Mouse (Mus musculus) cerebellum, postnatal 36 days (tissue): ENCODE data around the gene Bid.
"Not testable (repeated sequence)": the region's sequence is repeated elsewhere in the genome, so short reads cannot be mapped to it uniquely, and the experiment has no call there.

Experiments used
- DNase-seq, 2 experiments: peaks; one replicate each; pipeline ENCODE4 v3.0.0; 2021 to 2022; ENCODE audit warnings: mixed read lengths in 2 of 2

Bid gene

DNA sequence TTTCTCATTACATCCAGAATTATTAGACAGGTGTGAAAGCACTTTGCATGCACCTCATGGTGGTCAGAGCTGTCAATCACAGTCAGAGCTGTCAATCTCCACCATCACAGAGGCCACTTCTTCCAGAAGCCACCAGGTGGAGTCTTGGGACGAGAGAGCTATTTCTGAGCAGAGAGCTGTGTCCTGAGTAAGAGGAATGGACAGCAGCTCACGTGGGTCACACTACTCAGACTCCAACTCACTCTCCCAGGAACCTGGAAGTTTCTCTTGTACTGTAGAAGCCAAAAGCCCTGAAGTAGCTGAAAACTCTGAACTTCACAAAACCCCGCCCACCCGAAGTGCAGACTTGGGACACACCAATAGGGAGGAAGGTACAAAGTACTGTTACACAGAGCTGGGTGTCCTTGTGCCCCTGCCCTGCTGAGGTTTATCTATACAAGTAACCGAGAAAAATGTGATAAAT is 13.2 kb downstream of the Bid start:
- DNase-seq = no peak

DNA sequence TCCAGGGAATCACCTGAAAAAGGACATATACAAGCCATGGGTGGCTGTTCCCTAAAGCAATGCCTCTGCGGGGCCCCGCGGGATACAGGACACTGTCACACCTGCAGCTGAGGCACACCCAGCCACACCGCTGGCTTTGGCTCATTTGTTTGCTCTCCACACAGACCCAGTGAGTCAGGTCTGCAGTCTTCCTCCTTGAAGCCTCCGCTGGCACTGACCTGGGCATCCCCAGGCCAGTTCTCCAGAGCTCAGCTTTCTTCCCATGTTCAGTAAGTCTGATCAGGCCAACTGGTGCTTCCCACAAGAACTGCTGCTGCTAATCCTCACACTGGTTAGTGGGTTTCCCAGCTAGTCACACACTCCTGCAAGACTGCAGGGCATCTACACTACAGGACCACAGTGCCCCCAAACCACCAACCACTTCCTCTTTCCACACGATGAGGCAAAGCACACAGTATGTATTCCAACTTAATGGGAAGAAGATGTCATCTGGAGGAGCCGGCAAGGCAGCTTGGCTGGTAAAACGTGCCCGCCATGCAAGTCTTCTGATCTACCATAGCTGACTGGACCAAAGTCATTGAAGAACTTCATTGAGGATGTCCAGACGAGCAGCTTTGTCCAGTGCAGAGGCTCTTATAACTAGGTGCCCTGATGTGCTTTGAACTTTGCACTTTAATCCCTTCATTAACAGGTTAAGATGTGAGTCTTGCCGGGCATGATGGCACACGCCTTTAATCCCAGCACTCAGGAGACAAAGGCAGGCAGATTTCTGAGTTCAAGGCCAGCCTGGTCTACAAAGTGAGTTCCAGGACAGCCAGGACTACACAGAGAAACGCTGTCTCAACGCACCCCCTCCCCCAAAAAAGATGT is 14.6 kb downstream of the Bid start:
- DNase-seq = no peak

DNA sequence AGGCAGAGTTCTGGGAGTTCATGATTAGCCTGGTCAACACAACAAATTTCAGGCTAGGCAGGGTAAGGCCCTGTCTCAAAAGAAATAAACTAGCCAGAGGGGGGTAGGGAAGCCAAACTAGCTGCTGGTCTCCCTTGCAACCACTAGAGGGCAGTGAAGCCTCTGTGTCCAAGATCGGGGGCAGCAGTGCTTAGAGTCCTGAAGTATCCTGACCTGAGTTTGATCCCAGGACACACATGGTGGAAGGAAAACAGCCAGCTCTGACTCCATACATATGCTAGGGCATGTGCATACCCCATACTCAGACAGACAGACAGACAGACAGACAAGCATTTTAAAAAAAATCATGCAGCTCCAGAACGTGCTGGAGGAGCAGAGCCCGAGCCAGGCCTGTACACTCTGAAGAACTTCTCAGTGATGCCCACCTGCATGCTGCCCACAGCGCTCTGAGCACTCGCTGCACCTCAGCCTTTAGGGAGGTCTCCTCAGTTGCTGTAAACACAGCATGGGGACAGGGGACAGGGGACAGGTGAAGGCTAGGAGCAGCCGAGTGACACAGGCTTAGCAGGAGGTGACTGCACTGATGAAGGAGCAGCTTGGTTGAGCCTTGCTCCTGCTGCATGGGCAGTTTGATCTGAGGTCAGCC is 18.3 kb downstream of the Bid start:
- DNase-seq = peak; percentile 33 to 39

DNA sequence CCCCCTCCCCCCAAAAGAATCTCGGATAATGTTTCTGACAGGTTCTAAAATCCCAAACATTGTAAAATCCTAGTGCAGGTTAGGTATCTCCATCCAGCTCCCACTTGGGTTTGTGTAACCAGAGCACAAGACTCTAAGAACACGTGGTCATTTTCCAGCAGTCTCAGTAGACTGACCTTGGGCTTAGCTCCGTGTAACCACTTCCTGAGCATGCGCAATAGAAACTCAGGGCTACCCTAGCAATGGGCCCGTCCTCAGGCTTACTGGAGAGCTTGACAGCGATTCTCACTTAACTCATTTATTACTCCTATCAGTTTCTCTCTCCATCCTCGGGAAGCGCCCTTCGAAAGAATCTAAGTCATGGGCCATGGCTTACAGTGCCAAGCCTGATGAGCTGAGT is 22.1 kb downstream of the Bid start:
- DNase-seq = no peak

DNA sequence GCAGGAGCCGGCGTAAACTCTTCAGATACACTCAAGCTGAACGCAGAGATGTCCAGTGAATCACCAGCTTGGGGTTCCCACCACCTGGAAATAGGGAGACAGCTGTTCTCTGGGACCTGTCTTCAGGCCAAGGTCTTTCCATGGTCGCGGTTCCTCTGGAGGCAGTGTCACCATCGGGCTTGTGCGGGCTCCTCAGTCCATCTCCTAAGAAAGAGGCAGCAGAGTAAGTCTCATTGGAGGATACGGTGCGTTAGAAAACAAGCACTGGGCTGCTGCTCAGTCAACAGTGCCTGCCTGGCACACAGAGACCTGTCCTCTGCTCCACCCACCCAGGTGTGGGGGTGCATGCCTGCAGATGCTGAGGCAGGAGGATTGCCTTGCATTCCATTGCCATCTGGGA is 22.6 kb downstream of the Bid start:
- no peak for DNase-seq

DNA sequence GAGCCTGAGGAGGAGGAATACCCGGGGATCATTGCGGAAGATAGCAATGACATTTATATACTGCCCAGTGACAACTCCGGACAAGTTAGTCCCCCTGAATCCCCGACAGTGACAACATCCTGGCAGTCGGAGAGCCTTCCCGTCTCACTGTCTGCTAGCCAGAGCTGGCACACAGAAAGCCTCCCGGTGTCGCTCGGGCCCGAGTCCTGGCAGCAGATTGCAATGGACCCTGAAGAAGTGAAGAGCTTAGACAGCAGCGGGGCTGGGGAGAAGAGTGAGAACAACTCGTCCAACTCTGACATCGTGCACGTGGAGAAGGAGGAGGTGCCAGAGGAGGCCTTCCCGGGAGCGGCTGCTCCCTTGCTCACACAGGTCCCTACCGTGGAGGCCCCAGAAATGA is 30.0 kb downstream of the Bid start:
- no peak for DNase-seq

DNA sequence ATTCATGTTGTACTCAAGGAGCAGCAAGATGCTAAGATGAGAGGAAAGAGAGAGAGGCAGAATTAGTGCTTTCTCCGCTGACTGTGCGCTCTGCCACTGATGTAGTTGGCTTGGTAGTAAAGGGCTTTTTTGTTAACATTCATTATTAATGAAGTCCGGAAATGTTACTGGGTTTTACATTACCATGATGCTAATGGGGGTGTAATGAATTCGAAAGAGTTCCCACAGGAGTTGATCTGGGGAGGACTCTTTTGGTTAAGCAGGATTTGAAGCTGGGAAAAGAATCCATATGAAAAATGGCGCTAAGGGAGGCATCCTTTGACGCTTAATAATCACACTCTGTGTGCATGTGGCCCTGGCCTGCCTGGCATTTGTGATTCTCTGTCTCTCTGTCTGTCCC is 32.2 kb downstream of the Bid start:
- DNase-seq = no peak

DNA sequence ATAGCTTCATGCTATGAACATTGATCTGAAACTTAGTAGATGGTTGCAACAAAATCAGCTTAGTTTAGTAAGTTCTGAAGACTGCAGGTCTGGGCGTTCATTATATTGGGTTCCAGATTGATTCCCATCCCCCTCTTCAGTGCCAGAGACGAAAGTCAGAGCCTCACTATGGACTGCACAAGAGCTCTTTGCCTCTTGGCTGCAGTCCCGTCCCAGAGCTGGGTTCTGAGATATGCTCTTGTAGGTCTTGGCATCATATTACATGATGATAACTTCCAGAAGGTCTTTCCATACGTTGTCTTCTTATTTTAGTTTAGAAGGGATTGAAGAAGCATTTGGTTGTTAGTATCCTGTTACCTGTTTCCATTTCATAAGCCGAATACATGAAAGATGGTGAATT is 37.6 kb downstream of the Bid start:
- DNase-seq = no peak

DNA sequence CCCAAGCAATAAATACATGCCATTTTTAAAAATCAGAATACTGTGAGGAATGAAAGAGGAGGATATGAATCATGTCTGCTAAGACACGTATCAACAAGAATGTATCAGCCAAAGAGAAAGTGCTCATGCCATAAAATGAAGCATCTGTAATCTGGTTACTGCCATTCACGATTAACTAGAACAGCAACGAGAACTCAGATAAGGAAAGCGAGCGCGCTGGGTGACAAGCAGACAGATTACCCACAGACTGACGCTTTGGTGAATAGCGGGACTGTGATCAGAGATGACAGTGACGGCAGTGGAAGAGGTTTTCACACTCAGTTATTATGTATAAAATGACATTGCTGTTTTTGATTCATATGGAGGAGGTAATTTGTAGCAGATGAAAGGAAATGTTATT is 42.8 kb downstream of the Bid start:
- DNase-seq = no peak

DNA sequence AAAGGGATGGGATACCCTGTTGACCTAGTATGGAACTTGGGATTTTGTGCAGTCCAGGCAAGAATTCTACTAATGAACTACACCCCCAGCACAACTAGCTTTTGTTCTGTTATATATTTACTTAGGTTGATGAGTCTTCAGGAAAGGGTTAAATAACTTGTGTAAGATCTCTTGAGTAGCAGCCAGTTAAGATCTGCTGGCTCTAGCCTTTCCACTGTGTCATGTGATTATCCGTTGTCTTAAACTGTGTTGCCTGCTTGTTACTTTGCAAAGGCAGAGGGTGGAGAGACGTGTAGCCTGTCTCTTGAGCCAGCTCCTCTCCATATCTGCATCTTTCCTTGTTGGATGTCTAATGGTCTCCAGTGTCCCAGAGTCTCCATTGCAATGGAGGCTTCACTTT is 45.4 kb downstream of the Bid start:
- no peak for DNase-seq

DNA sequence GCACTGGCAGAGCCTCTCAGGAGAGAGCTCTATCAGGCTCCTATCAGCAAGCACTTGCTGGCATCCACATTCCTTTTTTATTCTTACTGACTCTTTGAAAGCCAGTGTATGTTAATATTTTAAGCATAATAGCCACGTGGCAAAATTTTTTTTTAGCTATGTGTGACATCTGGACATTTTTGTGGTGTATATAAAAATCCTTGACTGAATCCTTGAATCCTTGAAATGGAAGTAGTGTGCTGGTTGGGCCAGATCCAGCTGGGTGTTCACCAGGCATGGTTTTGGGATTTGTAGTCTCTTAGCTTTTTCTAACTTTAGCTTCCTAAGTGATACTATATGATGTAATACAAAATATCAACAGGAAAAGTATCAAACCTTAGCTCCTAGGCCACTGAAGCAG is 47.8 kb downstream of the Bid start:
- DNase-seq = no peak

DNA sequence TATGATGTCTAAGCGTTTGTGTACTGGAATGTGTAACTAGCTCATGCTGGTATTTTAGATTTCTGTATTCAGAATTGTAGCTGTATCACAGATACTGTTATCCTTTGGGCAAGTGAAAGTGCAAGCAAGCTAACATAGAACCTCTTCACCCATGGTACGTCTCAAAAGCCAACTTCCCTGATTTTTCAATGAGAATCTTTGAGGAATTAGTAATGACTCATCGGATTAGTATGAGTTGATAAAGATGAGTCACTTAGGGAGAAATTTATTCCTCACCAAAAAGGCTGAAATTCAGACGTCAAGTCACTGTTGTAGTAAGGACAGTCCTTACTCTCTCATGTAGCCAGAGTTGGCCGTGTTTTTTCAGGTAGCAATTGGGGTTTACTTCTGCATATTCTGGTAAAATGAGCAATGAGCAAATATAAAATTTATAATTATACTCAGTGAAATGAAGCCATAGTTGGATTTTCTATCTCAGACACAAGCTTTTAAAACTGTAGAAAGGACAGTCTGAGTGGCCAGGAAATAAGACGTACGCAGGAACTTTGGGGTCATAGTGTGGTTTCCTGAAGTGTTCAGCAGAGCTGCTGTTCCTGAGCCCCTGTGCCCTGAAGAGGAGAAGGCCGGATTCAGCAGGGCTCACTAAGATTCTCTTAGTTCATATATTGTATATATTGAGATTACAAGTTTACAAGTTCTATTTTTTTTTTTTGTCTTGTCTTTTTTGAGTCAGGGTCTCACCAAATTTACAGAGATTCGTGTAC is 50.4 kb downstream of the Bid start:
- no peak for DNase-seq

DNA sequence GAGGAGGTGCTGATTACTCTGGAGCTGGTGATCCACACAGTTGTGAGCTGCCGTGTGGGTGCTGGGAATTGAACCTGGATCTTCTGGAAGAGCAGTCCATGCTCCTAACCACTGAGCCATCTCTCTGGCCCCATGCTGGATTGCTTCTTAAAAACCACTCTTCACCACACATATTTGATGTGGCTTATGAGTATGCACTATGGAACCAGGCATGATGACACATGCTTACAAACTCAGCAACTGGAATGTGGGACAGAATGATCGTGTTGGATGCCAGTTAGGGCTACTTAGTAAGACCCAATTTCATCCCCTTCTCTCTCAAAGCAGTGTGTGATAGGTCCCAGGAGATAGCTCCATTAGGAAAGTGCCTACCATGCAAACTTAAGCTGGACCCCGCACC is 56.6 kb downstream of the Bid start:
- DNase-seq = no peak

DNA sequence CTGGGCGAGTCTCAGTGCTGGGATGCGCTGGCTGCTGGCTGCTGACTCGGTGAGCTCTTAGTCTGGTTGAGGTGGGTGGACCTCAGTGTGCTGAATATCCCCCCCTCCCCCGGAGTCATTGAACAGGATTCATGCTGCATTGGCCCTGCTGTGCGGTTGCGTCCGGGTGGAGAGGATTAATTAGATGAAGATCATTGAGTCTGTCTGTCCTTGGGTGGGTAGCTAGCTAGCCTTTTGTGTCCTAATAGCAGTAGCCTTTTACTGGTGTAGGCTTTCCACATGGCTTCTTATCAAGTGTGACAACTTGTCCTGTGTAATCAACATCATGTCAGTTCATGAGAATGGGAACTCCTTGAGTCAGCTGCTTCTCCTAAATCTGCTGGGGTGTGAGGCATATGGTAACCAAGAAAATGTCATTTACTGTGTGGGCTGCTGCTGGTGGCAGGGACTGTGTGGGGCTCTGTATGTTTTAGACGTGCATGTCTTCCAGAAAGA is 58.4 kb downstream of the Bid start:
- DNase-seq = peak in 1 of 2 experiments; percentile 8

DNA sequence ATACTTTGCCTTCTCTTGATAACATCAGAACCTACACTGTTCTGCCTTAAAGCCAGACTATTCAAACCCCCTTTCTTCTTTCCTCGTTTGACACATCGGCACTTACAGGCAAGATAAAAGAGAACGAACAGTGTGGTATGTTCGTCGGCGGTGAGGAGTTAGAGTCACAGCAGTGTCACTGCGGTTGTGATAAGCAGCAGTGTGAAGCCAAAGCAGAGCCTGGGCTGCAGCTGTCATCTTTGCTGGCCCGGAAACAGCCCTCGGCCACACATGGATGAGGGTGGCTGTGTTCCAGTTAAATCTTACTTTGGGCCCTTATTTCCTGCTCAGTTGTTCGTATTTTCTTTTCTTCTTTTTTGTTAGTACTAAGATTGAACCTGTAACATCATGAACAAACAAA is 62.2 kb downstream of the Bid start:
- no peak for DNase-seq

DNA sequence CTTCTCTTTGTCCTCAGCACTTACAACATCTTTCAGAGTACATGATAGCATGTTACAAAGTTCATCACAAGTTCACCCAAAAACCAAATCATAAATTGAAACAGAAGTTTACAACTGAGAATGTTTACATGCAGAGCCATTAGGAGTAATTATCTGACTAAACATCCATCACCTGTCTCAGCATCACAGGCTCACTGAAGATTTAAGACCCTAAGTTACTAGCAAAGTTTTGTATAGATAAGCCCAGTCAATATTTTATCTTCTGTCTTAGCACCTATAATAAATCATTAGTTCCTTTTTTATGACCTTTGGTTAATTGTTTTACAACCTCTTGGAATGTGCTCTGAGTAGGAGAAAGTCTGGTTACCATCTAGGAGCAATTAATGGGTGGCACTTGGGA is 65.9 kb downstream of the Bid start:
- not testable (repeated sequence) for DNase-seq
